Mouse (Mus musculus) liver, embryonic 11.5 days (tissue): ENCODE data around the gene Clrn3. TPM values are rescaled to one million over a fixed set of nuclear protein-coding genes. Genes with fewer than 3 reads are reported as not detected.

Experiments
- ATAC-seq: fragments of 200-750 bp; cut with Nextera tagmentation; replicated peaks from 2 replicates; pipeline ENCODE4 v1.8.0; 2017; ENCODE audit warnings: moderate number of reproducible peaks, mild to moderate bottlenecking, moderate TSS enrichment, moderate library complexity; ENCODE audit not compliant: low FRiP score
- DNase-seq: peaks from one replicate; pipeline ENCODE4 v3.0.0-alpha.2; 2017; ENCODE audit warnings: low spot score
- H3K27ac ChIP-seq: fragments of 300-500 bp; sonication (generic); 2 replicates; pipeline ENCODE4 v1.5.1; 2014; ENCODE audit warnings: mild to moderate bottlenecking, low read depth, low read length, control low read depth
- H3K27me3 ChIP-seq: fragments of 300-500 bp; sonication (generic); replicated peaks from 2 replicates; pipeline ENCODE4 v1.6.1; 2014; ENCODE audit warnings: low read length, mixed read lengths; ENCODE audit not compliant: control insufficient read depth, insufficient read depth
- H3K36me3 ChIP-seq: fragments of 300-500 bp; sonication (generic); 2 replicates; pipeline ENCODE4 v1.6.1; 2014; ENCODE audit warnings: mild to moderate bottlenecking, low read length, moderate library complexity, mixed read lengths; ENCODE audit not compliant: control insufficient read depth, insufficient read depth
- H3K4me1 ChIP-seq: fragments of 300-500 bp; sonication (generic); replicated peaks from 2 replicates; pipeline ENCODE4 v1.6.1; 2014; ENCODE audit warnings: low read length, mixed read lengths; ENCODE audit not compliant: control insufficient read depth, insufficient read depth
- H3K4me2 ChIP-seq: fragments of 300-500 bp; sonication (generic); 2 replicates; pipeline ENCODE4 v1.6.1; 2014; ENCODE audit warnings: mild to moderate bottlenecking, control low read depth, moderate library complexity
- H3K4me3 ChIP-seq: fragments of 300-500 bp; sonication (generic); 2 replicates; pipeline ENCODE4 v1.5.1; 2014; ENCODE audit warnings: low read depth, low read length, control low read depth
- H3K9ac ChIP-seq: fragments of 300-500 bp; sonication (generic); 2 replicates; pipeline ENCODE4 v1.6.1; 2014; ENCODE audit warnings: low read depth, low read length, control low read depth
- H3K9me3 ChIP-seq: fragments of 300-500 bp; sonication (generic); 2 replicates; pipeline ENCODE4 v1.6.1; 2016; ENCODE audit warnings: low read length, inconsistent platforms, mixed read lengths; ENCODE audit not compliant: control insufficient read depth
- WGBS: fragments of 180-500 bp; shearing (Covaris S2); extraction: QIAGEN DNeasy Blood & Tissue Kit; methylation state at CpG from one replicate; pipeline ENCODE4 v1.1.7; 2014; 5-methylcytosine and 5-hydroxymethylcytosine counted together
- polyA plus RNA-seq: library from polyadenylated mRNA; unstranded; fragments of >200 nt; fragmentation: Nextera tagmentation; extraction: Ambion mirVana; gene quantifications from 2 replicates; pipeline ENCODE4 v1.2.1, GENCODE M21; 2014

The Clrn3 gene
- polyA plus RNA-seq, 1 experiment from 2014 or later, result 0.04 TPM

- H3K4me3 ChIP-seq, result no peak overlapping the region
- ATAC-seq (no peak), DNase-seq (no peak)
- H3K9me3 ChIP-seq, result no peaks in the 10 kb centered on the region
- H3K4me2 ChIP-seq, result no peak overlapping the region
- WGBS, result 67% methylated on average over 10 of the region's 10 CpGs
- no peaks in the 10 kb centered on the region for H3K36me3 ChIP-seq
- H3K27me3 ChIP-seq, result no peaks in the 10 kb centered on the region
- no peak overlapping the region for H3K27ac ChIP-seq
- H3K9ac ChIP-seq, result no peak overlapping the region
- no peaks in the 10 kb centered on the region for H3K4me1 ChIP-seq
Measured at GRCm38 (mm10) chr7:135479322-135479880, 49.1 kb downstream of the Clrn3 start.

- ATAC-seq (no peak), DNase-seq (no peak)
- 49% methylated on average over 5 of the region's 5 CpGs for WGBS
- Histone ChIP-seq H3K27ac (no peak overlapping the region), H3K36me3 (no peaks in the 10 kb centered on the region), H3K4me2 (no peak overlapping the region), H3K4me3 (no peak overlapping the region), H3K4me1 (no peaks in the 10 kb centered on the region), H3K9ac (no peak overlapping the region), H3K27me3 (no peaks in the 10 kb centered on the region), H3K9me3 (no peaks in the 10 kb centered on the region)
Measured at GRCm38 (mm10) chr7:135477256-135477655, 51.2 kb downstream of the Clrn3 start.

- Histone ChIP-seq H3K36me3 (no peaks in the 10 kb centered on the region), H3K27me3 (no peaks in the 10 kb centered on the region), H3K4me1 (no peaks in the 10 kb centered on the region), H3K9ac (no peak overlapping the region), H3K4me3 (no peak overlapping the region), H3K27ac (no peak overlapping the region), H3K4me2 (no peak overlapping the region), H3K9me3 (no peaks in the 10 kb centered on the region)
- WGBS, result 64% methylated on average over 8 of the region's 8 CpGs
- ATAC-seq, result no peak
- no peak for DNase-seq
Measured at GRCm38 (mm10) chr7:135475981-135476380, 52.5 kb downstream of the Clrn3 start.

- no peak for ATAC-seq
- H3K27me3 ChIP-seq, result peaks cover 3% of the 10 kb centered on the region; the same call in 1 of the 2 replicates
- no peak for DNase-seq
- WGBS, result 76% methylated on average over 5 of the region's 5 CpGs
- H3K9me3 ChIP-seq, result no peaks in the 10 kb centered on the region
- no peak overlapping the region for H3K9ac ChIP-seq
- no peak overlapping the region for H3K27ac ChIP-seq
- no peaks in the 10 kb centered on the region for H3K4me1 ChIP-seq
- no peaks in the 10 kb centered on the region for H3K36me3 ChIP-seq
- no peak overlapping the region for H3K4me3 ChIP-seq
- no peak overlapping the region for H3K4me2 ChIP-seq
Measured at GRCm38 (mm10) chr7:135470319-135470718, 58.1 kb downstream of the Clrn3 start.

GRCm38 (mm10) chr7:135468631-135469030 is 59.8 kb downstream of the Clrn3 start:
- H3K9me3 ChIP-seq, result no peaks in the 10 kb centered on the region
- WGBS, result 46% methylated on average over 7 of the region's 7 CpGs
- H3K4me1 ChIP-seq, result no peaks in the 10 kb centered on the region
- H3K27ac ChIP-seq, result no peak overlapping the region
- H3K36me3 ChIP-seq, result no peaks in the 10 kb centered on the region
- H3K4me2 ChIP-seq, result no peak overlapping the region
- no peak overlapping the region for H3K9ac ChIP-seq
- no peak overlapping the region for H3K4me3 ChIP-seq
- H3K27me3 ChIP-seq, result peaks cover 3% of the 10 kb centered on the region; the same call in 1 of the 2 replicates
- no peak for DNase-seq
- ATAC-seq, result no peak

GRCm38 (mm10) chr7:135465293-135465692 is 63.2 kb downstream of the Clrn3 start:
- H3K27ac ChIP-seq, result no peak overlapping the region

GRCm38 (mm10) chr7:135464689-135465259 is 63.7 kb downstream of the Clrn3 start:
- ATAC-seq (no peak), DNase-seq (no peak)
- Histone ChIP-seq H3K27me3 (peaks cover 3% of the 10 kb centered on the region; the same call in 1 of the 2 replicates), H3K4me3 (no peak overlapping the region), H3K4me2 (no peak overlapping the region), H3K36me3 (no peaks in the 10 kb centered on the region), H3K9ac (no peak overlapping the region), H3K27ac (no peak overlapping the region), H3K9me3 (no peaks in the 10 kb centered on the region), H3K4me1 (no peaks in the 10 kb centered on the region)
- WGBS, result 40% methylated on average over 3 of the region's 3 CpGs

More at GRCm38 (mm10) chr7:135465293-135465692, 63.2 kb downstream of the Clrn3 start:
- Histone ChIP-seq H3K4me2 (no peak overlapping the region), H3K4me1 (no peaks in the 10 kb centered on the region), H3K36me3 (no peaks in the 10 kb centered on the region), H3K27me3 (peaks cover 3% of the 10 kb centered on the region; the same call in 1 of the 2 replicates), H3K9ac (no peak overlapping the region), H3K4me3 (no peak overlapping the region), H3K9me3 (no peaks in the 10 kb centered on the region)
- 28% methylated on average over 12 of the region's 12 CpGs for whole genome bisulfite sequencing
- no peak for DNase-seq
- ATAC-seq, result no peak
